26 mouse cellular contexts compared by ENCODE assay signal in the genomic region with DNA sequence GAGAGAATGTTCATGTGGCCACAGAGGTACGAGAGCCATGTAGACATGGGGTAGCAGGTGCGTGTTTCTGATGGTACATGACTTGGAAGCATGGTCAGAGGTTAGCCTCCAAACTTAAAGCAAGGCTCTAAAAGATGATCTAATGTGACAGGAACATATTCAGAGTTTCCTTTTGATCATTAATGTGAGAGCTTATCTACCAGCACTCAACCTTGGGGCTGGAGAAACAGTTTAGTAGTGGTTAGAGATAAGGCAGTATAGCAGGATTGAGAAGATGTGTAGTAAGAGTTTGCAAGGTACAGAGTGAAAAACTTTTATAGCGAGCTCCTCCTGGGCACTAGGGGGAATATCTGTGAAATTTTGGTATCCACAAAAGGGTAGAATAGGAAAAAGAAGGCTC. TPM values are rescaled to one million over a fixed set of nuclear protein-coding genes. Genes with fewer than 3 reads are reported as not detected.
"Had no signal": no experiment of that assay in that cellular context is flagged by ENCODE, and none has a peak within 500 bp of the region (broad histone marks: within the 10 kb centered on the region; RNA-seq: fewer than 3 reads in every experiment).

No protein-coding gene starts in this region.

- H3K9ac ChIP-seq: neural tube, embryonic 12.5 days; neural tube, embryonic 13.5 days; neural tube, embryonic 15.5 days; stomach, embryonic 15.5 days had no signal

- H3K27me3 ChIP-seq: neural tube, embryonic 12.5 days; neural tube, embryonic 13.5 days; neural tube, embryonic 15.5 days; stomach, embryonic 15.5 days had no signal

- H3K27ac ChIP-seq: neural tube, embryonic 12.5 days; neural tube, embryonic 13.5 days; neural tube, embryonic 15.5 days; stomach, embryonic 15.5 days; stomach, postnatal 0 days had no signal

- H3K9me3 ChIP-seq: neural tube, embryonic 12.5 days; neural tube, embryonic 13.5 days; neural tube, embryonic 15.5 days; stomach, embryonic 15.5 days had no signal

- H3K4me3 ChIP-seq: neural tube, embryonic 12.5 days; neural tube, embryonic 13.5 days; neural tube, embryonic 15.5 days; stomach, embryonic 15.5 days had no signal

- DNase-seq: retina, postnatal 1 day; right cerebral cortex, adult 18-20 months; right cerebral cortex, postnatal 14 days; right cerebral cortex, postnatal 25 days; right cerebral cortex, postnatal 4 days; spleen, adult 18-20 months; thymus, adult 18-20 months; thymus, adult 2 months; thymus, postnatal 14 days; thymus, postnatal 25 days; thymus, postnatal 36 days; thymus, postnatal 4 days had no signal

- H3K4me1 ChIP-seq: neural tube, embryonic 12.5 days; neural tube, embryonic 13.5 days; neural tube, embryonic 15.5 days; stomach, embryonic 15.5 days had no signal

- H3K36me3 ChIP-seq: neural tube, embryonic 12.5 days; neural tube, embryonic 13.5 days; neural tube, embryonic 15.5 days; stomach, embryonic 15.5 days had no signal

RNA-seq across cellular contexts. Expression of a gene that starts 6.3 kb away (rescaled TPM):
- total RNA-seq: neutrophil, adult 5-6 weeks had no signal
- polyA plus RNA-seq: neural tube, embryonic 12.5 days; neural tube, embryonic 13.5 days; neural tube, embryonic 14.5 days; neural tube, embryonic 15.5 days; small intestine, adult 2 months; spleen, adult 2 months; stomach, embryonic 16.5 days; stomach, postnatal 0 days; testis, adult 2 months; thymus, adult 2 months; thymus, postnatal 0 days; urinary bladder, adult 2 months had no signal

RNA-seq across cellular contexts. Expression of a gene that starts 15.7 kb away (rescaled TPM):
- total RNA-seq: neutrophil, adult 5-6 weeks had no signal
- polyA plus RNA-seq: neural tube, embryonic 12.5 days; neural tube, embryonic 13.5 days; neural tube, embryonic 14.5 days; neural tube, embryonic 15.5 days; small intestine, adult 2 months; spleen, adult 2 months; stomach, postnatal 0 days; testis, adult 2 months; thymus, adult 2 months; thymus, postnatal 0 days; urinary bladder, adult 2 months had no signal

RNA-seq across cellular contexts. Expression of a gene that starts 32.0 kb away (rescaled TPM):
- polyA plus RNA-seq: neural tube, embryonic 12.5 days; neural tube, embryonic 13.5 days; neural tube, embryonic 14.5 days; neural tube, embryonic 15.5 days; small intestine, adult 2 months; spleen, adult 2 months; stomach, embryonic 14.5 days; stomach, embryonic 15.5 days; stomach, embryonic 16.5 days; stomach, postnatal 0 days; testis, adult 2 months; thymus, adult 2 months; thymus, postnatal 0 days; urinary bladder, adult 2 months had no signal

RNA-seq across cellular contexts. Expression of a gene that starts 43.8 kb away (rescaled TPM):
- total RNA-seq: neutrophil, adult 5-6 weeks had no signal
- polyA plus RNA-seq: neural tube, embryonic 12.5 days; neural tube, embryonic 13.5 days; neural tube, embryonic 14.5 days; neural tube, embryonic 15.5 days; small intestine, adult 2 months; spleen, adult 2 months; stomach, embryonic 14.5 days; stomach, embryonic 15.5 days; stomach, embryonic 16.5 days; stomach, postnatal 0 days; testis, adult 2 months; thymus, adult 2 months; thymus, postnatal 0 days; urinary bladder, adult 2 months had no signal

RNA-seq across cellular contexts. Expression of a gene that starts 50.7 kb away (rescaled TPM):
- total RNA-seq: neutrophil, adult 5-6 weeks had no signal
- polyA plus RNA-seq: neural tube, embryonic 12.5 days; neural tube, embryonic 13.5 days; neural tube, embryonic 14.5 days; neural tube, embryonic 15.5 days; small intestine, adult 2 months; spleen, adult 2 months; stomach, embryonic 14.5 days; stomach, embryonic 15.5 days; stomach, embryonic 16.5 days; stomach, postnatal 0 days; thymus, adult 2 months; thymus, postnatal 0 days; urinary bladder, adult 2 months had no signal
